Mouse (Mus musculus) megakaryocyte, embryonic 14.5 days (primary cell): Measurements from ENCODE around the gene Gm156. TPM values are rescaled to one million over a fixed set of nuclear protein-coding genes. Genes with fewer than 3 reads are reported as not detected.
"Not testable (repeated sequence)": the region's sequence is repeated elsewhere in the genome, so short reads cannot be mapped to it uniquely, and the experiment has no call there.

Experiments
- H3K27me3 ChIP-seq: replicated peaks from 2 replicates; pipeline ENCODE3; 2012; ENCODE audit warnings: inconsistent platforms
- H3K36me3 ChIP-seq: replicated peaks from 2 replicates; pipeline ENCODE3; 2012; ENCODE audit warnings: low read length, inconsistent platforms, mixed read lengths
- H3K4me1 ChIP-seq: 2 replicates; pipeline ENCODE4 v1.6.1; 2012; ENCODE audit warnings: inconsistent platforms
- H3K4me3 ChIP-seq: replicated peaks from 2 replicates; pipeline ENCODE3; 2012; ENCODE audit warnings: moderate library complexity, mild to moderate bottlenecking, inconsistent platforms
- H3K9me3 ChIP-seq: 2 replicates; pipeline ENCODE4 v1.6.1; 2012; ENCODE audit warnings: inconsistent platforms
- FLI1 ChIP-seq: IDR thresholded peaks from 2 replicates; pipeline ENCODE4 v1.6.1; 2012; ENCODE audit warnings: low read length, inconsistent platforms, mixed read lengths
- GATA1 ChIP-seq: IDR thresholded peaks from 3 replicates; pipeline ENCODE4 v1.6.1; 2012; ENCODE audit warnings: mixed read lengths, low read length, inconsistent platforms, borderline replicate concordance
- polyA plus RNA-seq: library from polyadenylated mRNA; stranded (reverse); fragments of >175 nt; gene quantifications from 2 replicates; pipeline ENCODE4 v1.2.3, GENCODE M21; 2012; ENCODE audit warnings: low replicate concordance; ENCODE audit not compliant: insufficient read depth

Gm156 gene
- not detected in 2 replicates for polyA plus RNA-seq

DNA sequence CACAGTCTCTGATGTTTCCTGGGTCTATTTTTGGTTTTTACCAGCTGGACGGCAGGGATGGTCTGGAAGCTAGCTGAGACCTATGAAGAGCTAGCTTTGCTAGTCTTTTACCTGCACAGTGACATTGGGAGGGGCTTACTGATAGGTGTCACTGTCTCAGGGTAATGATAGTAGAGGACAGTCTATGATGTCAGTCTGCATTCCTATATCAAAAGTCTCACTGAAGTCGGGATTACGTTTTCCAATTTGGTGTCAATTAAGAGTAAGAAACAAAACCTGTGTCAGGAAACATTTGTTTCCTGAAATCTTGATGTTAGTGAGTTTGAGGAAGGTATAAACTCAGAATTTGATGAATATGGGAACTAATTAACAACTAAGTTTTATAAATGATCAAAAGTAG is at the start of gene Gm156:
Gene Gm156 (minus strand): TSS at position 101 of the 400 bp plus-strand sequence.
- H3K36me3 ChIP-seq, H3K27me3 ChIP-seq, H3K4me1 ChIP-seq, H3K9me3 ChIP-seq, H3K4me3 ChIP-seq: not testable (repeated sequence)

DNA sequence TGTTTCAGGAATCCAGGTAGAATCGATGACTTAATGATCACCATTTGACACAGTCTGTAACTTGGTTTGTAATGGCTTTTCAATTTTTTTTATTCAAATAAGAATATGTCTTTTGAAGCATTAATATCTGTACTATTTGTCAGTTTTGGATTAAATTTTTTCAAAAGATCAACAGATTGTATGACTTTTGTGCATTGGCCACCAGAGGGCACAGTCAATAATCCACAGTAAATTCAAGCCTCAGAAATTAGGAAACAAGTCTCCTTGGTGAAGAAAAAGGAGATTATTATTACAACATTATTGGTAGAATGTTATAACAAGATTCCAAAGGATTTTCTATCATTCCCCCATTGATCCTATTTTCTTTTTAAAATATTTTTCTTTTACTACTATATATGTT is 41.5 kb upstream of the Gm156 start:
- peaks cover 10% of the 10 kb centered on the region for H3K9me3 ChIP-seq
- no peak overlapping the region for H3K4me3 ChIP-seq
- peaks cover 21% of the 10 kb centered on the region for H3K4me1 ChIP-seq
- no peak for TF ChIP-seq GATA1
- no peak for TF ChIP-seq FLI1
- H3K27me3 ChIP-seq = no peaks in the 10 kb centered on the region
- peaks cover 7% of the 10 kb centered on the region for H3K36me3 ChIP-seq

DNA sequence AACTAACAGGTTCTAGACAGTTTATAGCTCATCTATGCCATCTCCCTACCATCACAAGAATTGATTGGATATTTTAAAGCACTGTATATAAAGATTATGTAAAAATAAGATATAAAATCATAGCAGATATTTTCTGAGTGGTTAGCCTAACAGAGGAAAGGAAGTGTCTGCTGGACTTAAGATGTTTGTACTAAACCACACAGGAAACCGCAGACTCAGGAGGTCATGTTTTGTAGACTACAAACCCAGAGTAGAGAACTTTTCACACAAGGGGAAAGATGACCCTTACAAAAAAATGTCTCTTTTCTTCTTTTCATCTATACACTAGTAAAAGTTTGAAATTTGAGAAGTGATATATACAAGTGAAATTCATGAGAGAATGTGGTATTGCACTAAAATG is 39.9 kb upstream of the Gm156 start:
- H3K4me3 ChIP-seq = no peak overlapping the region
- no peaks in the 10 kb centered on the region for H3K27me3 ChIP-seq
- peaks cover 10% of the 10 kb centered on the region for H3K9me3 ChIP-seq
- H3K36me3 ChIP-seq = peaks cover 7% of the 10 kb centered on the region
- no peak for TF ChIP-seq GATA1
- peak; percentile 43; the same call in 1 of the 2 replicates for TF ChIP-seq FLI1
- H3K4me1 ChIP-seq = peaks cover 25% of the 10 kb centered on the region

DNA sequence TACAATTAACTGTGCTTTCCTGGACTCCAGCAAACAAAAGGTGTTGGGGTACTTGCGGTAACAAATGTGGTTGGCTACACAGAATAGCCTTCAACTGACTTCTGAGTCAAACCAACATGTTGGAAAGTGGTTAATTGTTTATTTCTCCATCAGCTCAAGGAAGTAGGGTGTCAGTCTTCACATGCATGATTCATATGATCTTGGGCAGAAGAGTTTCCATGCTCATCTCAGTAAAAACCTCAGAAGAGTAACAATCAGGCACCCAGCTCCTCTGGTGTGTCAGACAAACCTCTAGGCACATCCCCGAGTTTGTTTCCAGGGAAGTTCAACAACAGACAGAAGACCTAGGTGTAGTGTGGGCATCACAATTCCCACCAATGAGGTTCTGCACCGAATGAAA is 33.7 kb upstream of the Gm156 start:
- Histone ChIP-seq H3K9me3 (no peaks in the 10 kb centered on the region), H3K27me3 (no peaks in the 10 kb centered on the region), H3K4me3 (no peak overlapping the region), H3K36me3 (no peaks in the 10 kb centered on the region), H3K4me1 (peaks cover 5% of the 10 kb centered on the region)
- no peak for TF ChIP-seq FLI1
- TF ChIP-seq GATA1 = no peak

DNA sequence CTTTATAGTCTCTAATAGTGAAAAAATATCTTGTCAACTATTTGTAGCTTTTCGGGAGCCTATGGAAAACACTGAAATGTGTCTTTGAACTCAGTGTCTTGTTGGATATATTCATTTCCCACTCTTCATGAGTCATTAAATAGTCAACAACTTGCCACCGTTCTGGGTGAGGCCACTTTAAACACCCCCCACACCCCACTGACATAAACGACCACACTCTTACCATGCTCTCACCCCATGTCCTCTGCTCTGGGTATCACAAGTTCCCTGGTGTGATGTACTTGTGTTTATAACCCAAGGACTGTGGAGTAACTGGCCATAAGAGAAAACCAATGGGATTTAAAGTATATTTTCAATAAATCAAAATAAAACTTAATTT is 36.4 kb downstream of the Gm156 start:
- Histone ChIP-seq H3K27me3 (no peaks in the 10 kb centered on the region), H3K36me3 (no peaks in the 10 kb centered on the region), H3K4me1 (peaks cover 11% of the 10 kb centered on the region), H3K4me3 (no peak overlapping the region), H3K9me3 (no peaks in the 10 kb centered on the region)
- TF ChIP-seq FLI1 = no peak
- TF ChIP-seq GATA1 = no peak

DNA sequence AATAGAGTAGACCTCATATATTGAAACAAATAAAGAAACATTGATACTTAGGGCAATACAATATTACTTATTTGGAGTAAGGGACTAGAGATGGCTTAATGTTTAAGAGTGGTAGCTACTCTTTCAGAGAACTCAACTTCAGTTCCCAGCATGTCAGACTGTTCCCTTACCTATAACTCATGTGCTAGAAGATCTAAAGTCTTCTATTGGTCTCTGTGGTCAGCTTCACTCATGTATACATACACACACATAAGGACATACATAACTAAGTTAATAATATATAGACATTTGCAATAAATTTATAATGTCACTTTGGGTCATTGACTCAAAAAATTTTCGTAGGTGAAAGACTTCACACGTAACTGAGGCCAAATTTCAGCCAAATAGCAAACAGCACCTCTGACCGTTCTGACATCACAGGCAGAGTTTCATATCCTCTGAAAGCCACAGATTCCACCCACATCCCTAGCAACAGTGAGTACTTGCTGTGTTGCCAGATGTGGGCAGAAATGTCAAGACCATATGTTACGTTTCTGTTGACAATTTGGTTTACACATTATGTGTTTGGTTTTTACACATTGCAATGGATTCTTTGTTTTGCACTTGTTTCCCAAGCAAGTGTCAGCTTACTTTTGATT is 36.9 kb downstream of the Gm156 start:
- H3K9me3 ChIP-seq = no peaks in the 10 kb centered on the region
- no peak overlapping the region for H3K4me3 ChIP-seq

DNA sequence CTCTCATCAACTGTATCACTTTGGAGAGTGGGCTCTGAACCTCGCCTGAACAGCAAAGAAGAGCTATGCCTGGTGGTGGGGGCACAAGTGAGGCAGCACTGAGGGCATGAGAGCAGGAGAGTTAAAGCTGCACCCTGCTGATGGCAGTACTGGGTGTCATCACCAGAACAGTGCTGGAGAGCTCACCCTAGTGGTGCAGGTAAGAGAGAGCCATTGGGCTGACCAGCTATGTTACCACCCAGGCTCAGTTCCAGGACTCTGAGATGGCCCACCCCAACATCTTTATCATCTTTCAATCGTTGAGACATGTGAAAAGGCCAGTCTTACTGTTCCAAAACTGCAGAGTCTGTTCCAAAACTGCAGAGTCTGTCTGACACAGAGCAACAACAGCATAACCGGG is 37.9 kb downstream of the Gm156 start:
- Histone ChIP-seq H3K9me3 (no peaks in the 10 kb centered on the region), H3K4me1 (peaks cover 11% of the 10 kb centered on the region), H3K36me3 (no peaks in the 10 kb centered on the region), H3K4me3 (no peak overlapping the region), H3K27me3 (no peaks in the 10 kb centered on the region)
- TF ChIP-seq FLI1 (no peak), GATA1 (no peak)

More for the DNA sequence above, 36.9 kb downstream of the Gm156 start:
- Histone ChIP-seq H3K36me3 (no peaks in the 10 kb centered on the region), H3K4me1 (peaks cover 11% of the 10 kb centered on the region), H3K27me3 (no peaks in the 10 kb centered on the region)
- no peak for TF ChIP-seq GATA1
- no peak for TF ChIP-seq FLI1

DNA sequence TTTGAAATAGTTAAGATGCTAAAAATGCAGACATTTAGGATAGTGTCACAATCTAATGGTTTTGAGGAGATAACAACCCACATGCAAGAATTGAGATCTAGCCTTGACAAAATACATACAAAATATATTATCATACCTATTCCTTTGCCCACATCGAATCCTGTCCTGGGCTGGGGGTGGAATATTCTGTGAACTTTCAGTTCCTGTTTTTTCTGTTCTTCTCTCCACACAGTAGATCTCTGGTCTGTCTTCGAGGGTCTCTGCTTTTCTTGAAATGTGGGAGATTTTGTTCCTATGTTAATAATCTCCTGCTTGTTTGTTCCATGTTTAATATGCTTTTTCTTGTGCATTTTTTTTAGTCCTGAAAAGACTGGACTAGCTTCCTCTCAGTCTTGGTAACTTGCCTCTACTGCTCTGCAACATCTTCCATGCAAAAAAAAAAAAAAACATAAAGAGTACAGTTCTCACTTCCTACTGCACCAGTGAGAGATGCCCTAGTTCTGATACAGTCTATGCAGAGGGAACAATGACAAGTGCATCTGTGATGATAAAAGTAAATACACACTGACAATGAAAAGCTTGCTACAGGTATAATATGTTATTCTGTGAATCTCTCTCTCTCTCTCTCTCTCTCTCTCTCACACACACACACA is 43.9 kb downstream of the Gm156 start, which contains the start of gene Klri2:
Gene Klri2 (minus strand): TSS at position 416 of the 653 bp plus-strand sequence.
- H3K36me3 ChIP-seq = no peaks in the 10 kb centered on the region
- TF ChIP-seq GATA1 = no peak
- TF ChIP-seq FLI1 = no peak
- no peaks in the 10 kb centered on the region for H3K9me3 ChIP-seq
- H3K27me3 ChIP-seq = no peaks in the 10 kb centered on the region
- no peaks in the 10 kb centered on the region for H3K4me1 ChIP-seq
- no peak within 1 kb of the TSS for H3K4me3 ChIP-seq

DNA sequence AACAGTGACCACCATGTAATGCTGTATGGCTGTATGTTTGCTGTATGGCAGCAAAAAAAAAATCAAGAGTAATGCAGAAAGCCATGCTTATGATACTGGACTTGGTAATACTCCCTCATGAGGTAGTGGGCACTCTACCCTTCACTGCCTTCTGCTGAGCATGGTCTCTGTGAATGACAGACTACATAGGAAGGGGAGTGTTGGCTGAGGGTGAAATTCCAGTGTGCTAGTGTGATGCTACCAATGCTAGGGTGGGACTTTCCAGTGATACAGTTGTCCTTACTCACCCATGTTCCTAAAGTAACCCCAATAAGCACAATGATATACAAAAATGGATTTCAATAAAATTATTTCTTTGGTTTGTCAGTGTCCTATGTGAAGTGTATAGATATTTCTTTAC is 47.7 kb downstream of the Gm156 start:
- Histone ChIP-seq H3K27me3 (no peaks in the 10 kb centered on the region), H3K36me3 (no peaks in the 10 kb centered on the region), H3K4me3 (no peak overlapping the region), H3K4me1 (no peaks in the 10 kb centered on the region), H3K9me3 (no peaks in the 10 kb centered on the region)
- TF ChIP-seq FLI1 (no peak), GATA1 (no peak)

DNA sequence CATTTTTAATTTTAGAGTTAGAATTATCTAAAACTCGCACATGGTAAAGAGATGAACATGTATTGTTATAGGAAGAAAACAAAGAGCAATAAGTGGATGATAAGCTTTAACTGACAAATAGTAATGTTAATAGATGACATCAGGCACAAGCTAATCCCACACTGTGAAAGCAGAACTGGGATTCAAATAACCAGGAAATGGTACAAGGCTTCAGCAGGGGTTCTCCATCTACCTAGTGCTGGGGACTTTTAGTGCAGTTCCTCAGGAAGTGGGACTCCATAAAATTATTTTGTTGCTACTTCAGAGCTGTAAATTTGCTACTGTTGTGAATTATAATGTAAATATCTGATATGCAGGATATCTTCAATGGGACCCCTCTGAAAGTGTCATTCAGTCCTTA is 56.8 kb downstream of the Gm156 start:
- H3K27me3 ChIP-seq = no peaks in the 10 kb centered on the region
- no peak overlapping the region for H3K4me3 ChIP-seq
- H3K9me3 ChIP-seq = no peaks in the 10 kb centered on the region
- no peaks in the 10 kb centered on the region for H3K4me1 ChIP-seq
- TF ChIP-seq GATA1 = no peak
- TF ChIP-seq FLI1 = no peak
- H3K36me3 ChIP-seq = no peaks in the 10 kb centered on the region

DNA sequence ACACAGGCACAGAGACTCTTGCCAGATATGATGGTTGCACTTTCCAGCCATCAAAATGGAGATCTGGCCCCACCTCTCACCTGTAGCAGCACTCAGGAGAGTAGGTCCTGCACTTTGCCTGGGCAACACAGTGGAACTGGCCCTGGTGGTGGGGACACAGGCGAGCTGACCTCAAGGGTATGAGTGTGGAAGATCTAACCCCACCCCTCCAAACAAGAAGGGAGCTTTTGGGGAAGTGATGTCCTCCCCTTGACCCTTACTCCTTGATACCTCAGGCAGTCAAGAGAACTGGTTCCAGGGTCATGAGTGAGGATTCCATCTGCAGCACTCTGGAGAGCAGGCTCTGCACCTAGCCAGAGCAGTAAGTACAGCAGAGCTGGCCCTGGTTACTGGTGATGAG is 62.7 kb downstream of the Gm156 start:
- no peak for TF ChIP-seq GATA1
- TF ChIP-seq FLI1 = no peak
- H3K27me3 ChIP-seq = no peaks in the 10 kb centered on the region
- no peaks in the 10 kb centered on the region for H3K4me1 ChIP-seq
- no peak overlapping the region for H3K4me3 ChIP-seq
- H3K36me3 ChIP-seq = no peaks in the 10 kb centered on the region
- no peaks in the 10 kb centered on the region for H3K9me3 ChIP-seq
